Mouse (Mus musculus) CH12.LX (cell line): ENCODE data around the gene Lbp.

Experiments used
- BHLHE40 ChIP-seq: IDR thresholded peaks from 2 replicates; pipeline ENCODE4 v1.6.1; 2011; ENCODE audit warnings: mild to moderate bottlenecking, low read depth, low read length, improper control_type of control experiment
- CTCF ChIP-seq, 2 experiments: IDR thresholded peaks in 1 of 2; conservative IDR thresholded peaks in 1 of 2; 2 replicates each; pipeline ENCODE4 v1.5.1; 2011 to 2012; ENCODE audit warnings: low read depth in 2 of 2, low read length in 2 of 2, improper control_type of control experiment in 1 of 2, inconsistent platforms in 1 of 2, mild to moderate bottlenecking in 1 of 2, moderate library complexity in 1 of 2
- EP300 ChIP-seq: IDR thresholded peaks from 2 replicates; pipeline ENCODE4 v1.6.1; 2011; ENCODE audit warnings: low read length, improper control_type of control experiment
- ETS1 ChIP-seq: conservative IDR thresholded peaks from 2 replicates; pipeline ENCODE4 v1.6.1; 2012; ENCODE audit warnings: low read depth, mild to moderate bottlenecking, inconsistent platforms, low read length, improper control_type of control experiment, moderate library complexity
- MAFK ChIP-seq: IDR thresholded peaks from 2 replicates; pipeline ENCODE4 v1.6.1; 2011; ENCODE audit warnings: low read length, improper control_type of control experiment; ENCODE audit not compliant: insufficient replicate concordance
- MAX ChIP-seq: IDR thresholded peaks from 2 replicates; pipeline ENCODE4 v1.6.1; 2011; ENCODE audit warnings: low read length, improper control_type of control experiment
- NRF1 ChIP-seq: IDR thresholded peaks from 2 replicates; pipeline ENCODE4 v1.6.1; 2014; ENCODE audit warnings: low read depth, mild to moderate bottlenecking, inconsistent platforms, low read length, improper control_type of control experiment, moderate library complexity
- POLR2A ChIP-seq: IDR thresholded peaks from 2 replicates; pipeline ENCODE4 v1.6.1; 2011; ENCODE audit warnings: low read depth, mild to moderate bottlenecking, improper control_type of control experiment, low read length
- SIN3A ChIP-seq: IDR thresholded peaks from 2 replicates; pipeline ENCODE4 v1.6.1; 2012; ENCODE audit warnings: low read length, improper control_type of control experiment, inconsistent platforms
- TBP ChIP-seq: conservative IDR thresholded peaks from 2 replicates; pipeline ENCODE4 v1.6.1; 2011; ENCODE audit warnings: low read depth, low read length, improper control_type of control experiment
- ZKSCAN1 ChIP-seq: IDR thresholded peaks from 2 replicates; pipeline ENCODE4 v1.6.1; 2012; ENCODE audit warnings: low read depth, inconsistent platforms, low read length, improper control_type of control experiment, borderline replicate concordance

- TF ChIP-seq CTCF (conservative IDR thresholded peaks at IDR 0.05 in 1 of 2, IDR thresholded peaks at IDR 0.05 in 1 of 2; ENCODE audit: low read depth in 2 of 2, low read length in 2 of 2) (no peak), SIN3A (no peak), TBP (no peak), EP300 (no peak), ZKSCAN1 (no peak), MAX (no peak), NRF1 (no peak), POLR2A (no peak), MAFK (no peak), BHLHE40 (no peak), ETS1 (no peak)
Measured at GRCm38 (mm10) chr2:158306696-158307049, 380 bp downstream of the Lbp start.
